Mouse (Mus musculus): ENCODE measurements around the gene 1700001O22Rik.

Gene 1700001O22Rik

DNA sequence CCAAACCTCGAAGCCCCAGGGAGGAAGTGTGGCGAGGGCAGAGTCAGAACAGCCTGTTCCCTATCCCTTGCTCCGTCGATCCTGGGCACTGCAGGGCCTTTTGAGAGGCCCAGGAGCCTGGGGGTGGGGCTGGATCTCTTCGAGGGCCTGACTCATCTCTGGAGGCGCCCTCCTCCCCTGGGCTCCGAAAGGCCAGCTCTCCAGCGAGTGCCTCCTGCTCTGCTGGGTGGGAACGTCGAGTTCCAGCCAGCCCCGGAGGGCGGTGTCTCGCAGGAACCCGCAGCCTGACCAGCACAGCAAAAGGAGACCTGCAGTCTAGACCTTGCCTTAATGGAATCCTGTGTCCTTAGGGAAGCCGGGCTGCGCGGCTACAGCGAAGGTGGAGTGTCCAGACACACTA is 50.2 kb downstream of the 1700001O22Rik start:
- DNase-seq (ENCODE audit: low spot score in 2 of 2): no peak

DNA sequence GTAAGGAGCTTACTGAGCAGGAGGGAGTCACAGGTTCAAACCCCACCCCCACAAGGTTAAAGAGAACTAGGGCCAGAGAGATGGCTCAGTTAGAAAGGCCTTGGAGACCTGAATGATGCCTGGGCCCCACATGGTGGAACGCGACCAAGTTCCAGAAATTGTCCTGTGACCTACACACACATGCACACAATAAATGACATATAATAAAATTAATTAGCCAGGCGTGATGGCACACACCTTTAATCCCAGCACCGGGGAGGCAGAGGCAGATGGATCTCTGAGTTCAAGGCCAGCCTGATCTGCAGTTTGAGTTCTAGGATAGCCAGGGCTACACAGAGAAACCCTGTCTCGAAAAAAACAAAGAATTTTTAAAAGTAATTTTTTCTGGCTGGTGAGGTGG is 51.0 kb downstream of the 1700001O22Rik start:
- no peak for DNase-seq (ENCODE audit: low spot score in 2 of 2)

DNA sequence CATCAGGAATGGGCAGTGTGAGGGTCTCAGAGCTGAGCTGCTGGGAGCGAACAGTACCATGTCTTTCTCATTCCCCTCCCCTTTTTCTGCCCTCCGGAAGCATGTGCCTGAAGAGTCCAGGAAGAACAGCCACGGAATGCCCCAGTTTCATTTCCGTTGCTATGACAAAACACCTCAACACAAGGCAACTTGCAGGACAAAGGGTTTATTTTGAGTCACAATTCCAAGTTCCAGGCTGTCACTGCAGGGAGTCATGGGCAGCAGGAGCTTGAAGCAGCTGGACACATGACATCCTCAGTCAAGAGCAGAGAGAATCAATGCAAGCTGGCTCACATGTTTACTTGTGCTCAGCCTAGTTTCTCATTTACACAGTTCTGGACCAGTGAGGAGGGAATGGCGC is 53.4 kb downstream of the 1700001O22Rik start:
- DNase-seq (ENCODE audit: low spot score in 2 of 2): no peak

DNA sequence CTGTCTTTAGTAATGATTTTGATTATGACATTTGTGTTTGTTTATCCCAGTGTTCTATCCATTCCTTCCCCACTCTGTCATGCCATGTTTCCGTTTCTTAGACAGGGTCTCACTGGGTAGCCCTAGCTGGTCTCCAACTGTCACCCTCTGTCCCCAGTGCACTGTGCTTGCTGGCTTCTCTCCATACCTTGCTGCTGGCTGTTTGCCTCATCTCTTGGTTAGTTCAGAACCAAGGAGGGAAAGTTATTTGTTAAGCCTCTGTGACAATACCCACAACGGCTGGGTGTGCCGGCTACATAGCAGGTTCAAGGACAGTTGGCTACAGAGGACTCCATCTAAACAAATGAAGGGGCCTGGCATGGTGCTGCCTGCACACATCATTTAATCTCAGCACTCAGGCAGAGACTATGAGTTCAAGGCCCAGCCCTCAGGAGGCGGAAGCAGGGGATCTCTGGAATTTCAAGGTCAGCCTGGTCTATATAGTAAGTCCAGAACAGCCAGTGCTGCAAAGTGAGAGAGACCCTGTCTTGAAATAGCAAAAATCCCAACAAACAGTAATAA is 55.8 kb downstream of the 1700001O22Rik start:
- no peak for DNase-seq (ENCODE audit: low spot score in 2 of 2)
